Mouse (Mus musculus): ENCODE measurements around the gene Bmp2k. TPM values are rescaled to one million over a fixed set of nuclear protein-coding genes. Genes with fewer than 3 reads are reported as not detected.

Bmp2k gene
- total RNA-seq (2023) = 33.0 TPM

DNA sequence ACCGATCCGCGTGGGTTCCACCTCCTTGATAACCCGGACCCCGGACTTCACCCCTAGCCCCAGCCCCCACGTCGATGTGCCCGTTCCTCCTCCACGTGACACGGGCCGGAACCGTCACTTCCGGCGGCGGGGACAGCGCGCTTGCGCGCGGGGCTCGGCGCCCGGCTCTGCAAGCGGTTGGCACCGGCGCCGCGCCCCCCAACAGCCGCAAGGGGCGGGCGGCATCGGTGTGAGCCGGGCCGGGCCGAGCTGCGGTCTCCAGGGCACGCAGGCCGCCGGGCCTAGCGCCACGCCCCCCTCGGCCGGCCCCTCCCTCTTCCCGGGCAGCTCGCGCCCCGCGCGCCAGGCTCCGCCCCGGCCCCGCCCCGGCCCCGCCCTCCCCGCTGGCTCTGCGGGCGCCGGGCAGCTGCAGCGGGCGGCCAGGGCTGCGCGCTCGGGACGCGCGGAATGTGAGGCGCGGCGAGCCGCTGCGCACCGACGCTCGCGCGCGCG lies at the start of gene Bmp2k:
Gene Bmp2k (plus strand): TSS at position 380 of the 492 bp plus-strand sequence.

DNA sequence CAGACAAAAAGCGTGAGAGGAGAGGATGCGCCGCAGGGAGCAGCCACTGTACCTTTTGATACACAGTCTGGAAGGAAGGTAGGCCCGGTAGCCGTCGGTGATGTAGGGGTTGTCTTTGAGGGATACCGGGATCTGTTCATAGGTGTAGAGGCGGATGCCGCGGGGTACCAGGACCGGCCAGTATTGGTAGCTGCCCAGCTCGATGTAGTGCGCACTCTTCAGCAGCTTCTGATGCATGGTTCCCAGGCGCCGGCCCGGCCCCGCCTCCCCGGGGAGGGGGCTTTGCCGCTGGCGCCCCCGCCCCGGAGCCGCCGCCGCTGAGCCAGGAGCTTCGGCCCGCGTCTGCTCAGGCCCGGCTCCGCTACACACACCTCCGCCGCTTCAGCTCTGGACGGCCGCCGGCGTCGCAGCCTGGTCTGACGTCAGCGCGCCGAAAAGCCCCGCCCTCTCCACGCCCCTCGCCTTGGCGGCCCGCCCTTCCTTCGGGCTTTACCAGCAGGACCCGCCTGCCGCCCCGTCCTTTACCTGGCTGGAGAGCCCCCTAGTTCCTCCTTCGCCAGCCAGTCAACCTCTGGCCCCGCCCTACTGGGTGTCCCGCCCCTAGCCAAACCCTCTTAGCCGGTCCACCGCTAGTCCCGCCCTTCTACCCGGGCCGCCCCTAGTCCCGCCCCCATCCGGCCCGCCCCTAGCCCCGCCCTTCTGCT lies 113.9 kb downstream of the Bmp2k start, which contains the start of gene Paqr3:
Gene Paqr3 (minus strand): TSS at position 390 of the 704 bp plus-strand sequence.

Other genes with a start within 250 kb of the Bmp2k start
- gene Anxa3, start 204.3 kb upstream of the Bmp2k start, total RNA-seq (2023) = 2.6 TPM
- gene Paqr3, start 113.9 kb downstream of the Bmp2k start, total RNA-seq (2023) = 11.4 TPM

All from CD4-positive naive resting alpha-beta T cell, adult 57 days (primary cell).